Mouse (Mus musculus) C2C12 (cell line): ENCODE measurements around the gene Fbxl19. TPM values are rescaled to one million over a fixed set of nuclear protein-coding genes. Genes with fewer than 3 reads are reported as not detected.
A peak's percentile ranks its signal among the peaks of the same experiment; 100 is the strongest.

Experiments
- H3K27me3 ChIP-seq: one replicate; pipeline ENCODE4 v1.6.1; 2011; ENCODE audit not compliant: control insufficient read depth, insufficient read depth, insufficient read length
- H3K36me3 ChIP-seq: one replicate; pipeline ENCODE4 v1.6.1; 2011; ENCODE audit not compliant: control insufficient read depth, insufficient read depth
- H3K4me3 ChIP-seq: one replicate; pipeline ENCODE4 v1.5.1; 2011; ENCODE audit warnings: mild to moderate bottlenecking, control low read depth; ENCODE audit not compliant: poor library complexity, insufficient read depth, severe bottlenecking
- H3K79me2 ChIP-seq: one replicate; pipeline ENCODE4 v1.6.1; 2011; ENCODE audit not compliant: control insufficient read depth, insufficient read depth
- H3K79me3 ChIP-seq: one replicate; pipeline ENCODE4 v1.6.1; 2011; ENCODE audit warnings: low read depth, control low read depth
- H3ac ChIP-seq: one replicate; pipeline ENCODE3; 2011; ENCODE audit warnings: low read depth; ENCODE audit not compliant: control insufficient read depth, insufficient read length
- CEBPB ChIP-seq: IDR thresholded peaks from one replicate; pipeline ENCODE4 v1.6.1; 2011; ENCODE audit warnings: low read depth, mild to moderate bottlenecking, control low read depth, moderate library complexity
- CTCF ChIP-seq: IDR thresholded peaks from one replicate; pipeline ENCODE4 v1.5.1; 2011; ENCODE audit not compliant: control insufficient read depth, insufficient read depth, insufficient read length
- FOSL1 ChIP-seq: IDR thresholded peaks from one replicate; pipeline ENCODE4 v1.8.0; 2011; ENCODE audit warnings: mild to moderate bottlenecking, low read length; ENCODE audit not compliant: poor library complexity, insufficient read depth, severe bottlenecking
- MAX ChIP-seq: IDR thresholded peaks from one replicate; pipeline ENCODE4 v1.6.1; 2011; ENCODE audit warnings: mild to moderate bottlenecking, control low read depth
- MYOD1 ChIP-seq: IDR thresholded peaks from one replicate; pipeline ENCODE4 v1.6.1; 2011; ENCODE audit warnings: low read depth; ENCODE audit not compliant: control insufficient read depth, insufficient read length
- MYOG ChIP-seq: IDR thresholded peaks from one replicate; pipeline ENCODE4 v1.6.1; 2011; ENCODE audit not compliant: control insufficient read depth, insufficient read length; ENCODE audit errors: extremely low read depth
- USF1 ChIP-seq: IDR thresholded peaks from one replicate; pipeline ENCODE4 v1.6.1; 2011; ENCODE audit warnings: low read depth, mild to moderate bottlenecking, control low read depth, moderate library complexity
- polyA plus RNA-seq: library from polyadenylated mRNA; unstranded; fragments of >200 nt; fragmentation: generic; extraction: Trizol; gene quantifications from one replicate; pipeline ENCODE4 v1.2.1, GENCODE M21; 2012; ENCODE audit warnings: missing spikeins

The Fbxl19 gene
- polyA plus RNA-seq, 1 experiment: 26.9 TPM

GRCm38 (mm10) chr7:127778350-127778749 is 34.0 kb downstream of the Fbxl19 start:
- peaks cover 41% of the 10 kb centered on the region for H3K36me3 ChIP-seq
- H3K79me3 ChIP-seq: peaks cover 30% of the 10 kb centered on the region
- peaks cover 47% of the 10 kb centered on the region for H3K79me2 ChIP-seq
- peak overlapping the region; percentile 52 for H3K4me3 ChIP-seq
- no peaks in the 10 kb centered on the region for H3K27me3 ChIP-seq
- no peak for TF ChIP-seq MYOG
- TF ChIP-seq CEBPB: no peak
- TF ChIP-seq MYOD1: no peak
- TF ChIP-seq USF1: no peak
- no peak for TF ChIP-seq FOSL1
- TF ChIP-seq MAX: no peak
- no peak for TF ChIP-seq CTCF
- no peak overlapping the region for H3ac ChIP-seq

GRCm38 (mm10) chr7:127785308-127785707 is 41.0 kb downstream of the Fbxl19 start, which contains the start of gene Gm49388:
Gm49388 (plus strand) TSS chr7:127785608.
- H3K36me3 ChIP-seq: peaks cover 70% of the 10 kb centered on the region
- no peak for TF ChIP-seq CEBPB
- no peak for TF ChIP-seq USF1
- TF ChIP-seq MYOD1: no peak
- no peak for TF ChIP-seq FOSL1
- no peak for TF ChIP-seq MAX
- no peak for TF ChIP-seq MYOG
- TF ChIP-seq CTCF: no peak
- no peak within 1 kb of the TSS for H3ac ChIP-seq
- no peak within 1 kb of the TSS for H3K4me3 ChIP-seq
- peaks cover 19% of the 10 kb centered on the region for H3K79me2 ChIP-seq
- peaks cover 6% of the 10 kb centered on the region for H3K79me3 ChIP-seq
- H3K27me3 ChIP-seq: no peaks in the 10 kb centered on the region

- peaks cover 59% of the 10 kb centered on the region for H3K36me3 ChIP-seq
- no peak overlapping the region for H3K4me3 ChIP-seq
- no peaks in the 10 kb centered on the region for H3K27me3 ChIP-seq
- H3K79me3 ChIP-seq: no peaks in the 10 kb centered on the region
- TF ChIP-seq MYOG (no peak), MYOD1 (no peak), MAX (no peak), USF1 (no peak), FOSL1 (no peak), CEBPB (no peak), CTCF (no peak)
- no peak overlapping the region for H3ac ChIP-seq
- H3K79me2 ChIP-seq: no peaks in the 10 kb centered on the region
These were observed 52.9 kb downstream of the Fbxl19 start for GRCm38 (mm10) chr7:127797076-127797845.

GRCm38 (mm10) chr7:127798591-127798990 is 54.2 kb downstream of the Fbxl19 start:
- Histone ChIP-seq H3K36me3 (peaks cover 48% of the 10 kb centered on the region), H3ac (no peak overlapping the region), H3K27me3 (no peaks in the 10 kb centered on the region), H3K4me3 (no peak overlapping the region), H3K79me2 (no peaks in the 10 kb centered on the region), H3K79me3 (no peaks in the 10 kb centered on the region)
- TF ChIP-seq MYOD1: no peak
- no peak for TF ChIP-seq USF1
- TF ChIP-seq MYOG: no peak
- TF ChIP-seq MAX: no peak
- TF ChIP-seq CTCF: no peak
- no peak for TF ChIP-seq FOSL1
- no peak for TF ChIP-seq CEBPB

GRCm38 (mm10) chr7:127799211-127799610 is 54.9 kb downstream of the Fbxl19 start:
- Histone ChIP-seq H3ac (no peak overlapping the region), H3K27me3 (no peaks in the 10 kb centered on the region), H3K79me3 (no peaks in the 10 kb centered on the region), H3K79me2 (no peaks in the 10 kb centered on the region), H3K4me3 (no peak overlapping the region), H3K36me3 (peaks cover 47% of the 10 kb centered on the region)
- TF ChIP-seq CEBPB (no peak), MYOG (no peak), MAX (no peak), CTCF (no peak), FOSL1 (no peak), MYOD1 (no peak), USF1 (no peak)
